Mouse (Mus musculus): ENCODE data around the gene Ocln.

- TF ChIP-seq CTCF (conservative IDR thresholded peaks at IDR 0.05 in 1 of 2, IDR thresholded peaks at IDR 0.05 in 1 of 2; ENCODE audit: low read depth in 2 of 2, low read length in 2 of 2) (no peak), POLR2A (IDR thresholded peaks at IDR 0.05; ENCODE audit: low read depth, low read length) (no peak), ELF1 (IDR thresholded peaks at IDR 0.05; ENCODE audit: low read depth, low read length) (no peak), SIN3A (IDR thresholded peaks at IDR 0.05; ENCODE audit: low read length) (no peak), JUN (IDR thresholded peaks at IDR 0.05; ENCODE audit: insufficient read depth, low read depth, low read length) (no peak), TCF12 (IDR thresholded peaks at IDR 0.05; ENCODE audit: low read depth, low read length) (no peak)
Measured at GRCm38 (mm10) chr13:100517652-100518153, 34.8 kb downstream of the Ocln start.
